Mouse (Mus musculus): Measurements from ENCODE around the gene Rab4b. TPM values are rescaled to one million over a fixed set of nuclear protein-coding genes. Genes with fewer than 3 reads are reported as not detected.

Gene Rab4b
- total RNA-seq, 4 experiments from 2014 or later = 91.9 to 112 (median 102) TPM

GRCm38 (mm10) chr7:27160921-27161320 is 17.8 kb downstream of the Rab4b start:
- DNase-seq (ENCODE audit: low spot score in 2 of 2) = no peak

- peak; percentile 87 to 90 for DNase-seq (ENCODE audit: low spot score in 2 of 2)
Observed at GRCm38 (mm10) chr7:27159882-27160281, 18.8 kb downstream of the Rab4b start.

- DNase-seq (ENCODE audit: low spot score in 2 of 2) = no peak
Observed at GRCm38 (mm10) chr7:27159256-27159655, 19.4 kb downstream of the Rab4b start.

- no peak for DNase-seq (ENCODE audit: low spot score in 2 of 2)
Observed at GRCm38 (mm10) chr7:27158171-27158570, 20.5 kb downstream of the Rab4b start.

- DNase-seq (ENCODE audit: low spot score in 2 of 2) = no peak
Observed at GRCm38 (mm10) chr7:27156005-27156404, 22.7 kb downstream of the Rab4b start.

- no peak for DNase-seq (ENCODE audit: low spot score in 2 of 2)
Observed at GRCm38 (mm10) chr7:27153205-27153764, 25.4 kb downstream of the Rab4b start, which contains the start of gene Cyp2t4. Gene Cyp2t4 (plus strand): TSS chr7:27153714.

GRCm38 (mm10) chr7:27136410-27136996 is 42.2 kb downstream of the Rab4b start:
- no peak for DNase-seq (ENCODE audit: low spot score in 2 of 2)

- DNase-seq (ENCODE audit: low spot score in 2 of 2) = no peak
Observed at GRCm38 (mm10) chr7:27133757-27134156, 44.9 kb downstream of the Rab4b start.

GRCm38 (mm10) chr7:27133156-27133555 is 45.5 kb downstream of the Rab4b start:
- no peak for DNase-seq (ENCODE audit: low spot score in 2 of 2)

GRCm38 (mm10) chr7:27132588-27132987 is 46.1 kb downstream of the Rab4b start:
- peak in 1 of 2 experiments; percentile 61 for DNase-seq (ENCODE audit: low spot score in 2 of 2)

- no peak for DNase-seq (ENCODE audit: low spot score in 2 of 2)
Observed at GRCm38 (mm10) chr7:27131387-27131786, 47.3 kb downstream of the Rab4b start.

GRCm38 (mm10) chr7:27130521-27131370 is 48.0 kb downstream of the Rab4b start:
- DNase-seq (ENCODE audit: low spot score in 2 of 2) = no peak

GRCm38 (mm10) chr7:27129811-27130210 is 48.9 kb downstream of the Rab4b start:
- DNase-seq (ENCODE audit: low spot score in 2 of 2) = no peak

GRCm38 (mm10) chr7:27128946-27129345 is 49.8 kb downstream of the Rab4b start:
- no peak for DNase-seq (ENCODE audit: low spot score in 2 of 2)

- DNase-seq (ENCODE audit: low spot score in 2 of 2) = peak in 1 of 2 experiments; percentile 57
Observed at GRCm38 (mm10) chr7:27128162-27128561, 50.5 kb downstream of the Rab4b start.

- no peak for DNase-seq (ENCODE audit: low spot score in 2 of 2)
Observed at GRCm38 (mm10) chr7:27124969-27125368, 53.7 kb downstream of the Rab4b start.

- no peak for DNase-seq (ENCODE audit: low spot score in 2 of 2)
Observed at GRCm38 (mm10) chr7:27124305-27124832, 54.3 kb downstream of the Rab4b start.

GRCm38 (mm10) chr7:27119676-27120075 is 59.0 kb downstream of the Rab4b start, which contains the start of gene Cyp2f2:
Gene Cyp2f2 (plus strand): TSS chr7:27119909.
- no peak for DNase-seq (ENCODE audit: low spot score in 2 of 2)
